Mouse (Mus musculus) G1E (cell line): ENCODE data around the gene Vwa3b.

ENCODE experiments used
- CTCF ChIP-seq: IDR thresholded peaks from 2 replicates; pipeline ENCODE4 v1.5.1; 2012; ENCODE audit warnings: low read depth, low read length, inconsistent platforms, mixed read lengths
- POLR2AphosphoS5 ChIP-seq: IDR thresholded peaks from 2 replicates; pipeline ENCODE4 v1.6.1; 2012; ENCODE audit warnings: low read depth, low read length, inconsistent platforms; ENCODE audit not compliant: insufficient replicate concordance

GRCm38 (mm10) chr1:37081376-37082214 is 55.2 kb downstream of the Vwa3b start:
- TF ChIP-seq CTCF (no peak), POLR2AphosphoS5 (no peak)
